Mouse (Mus musculus): Measurements from ENCODE around the gene Tm6sf2. TPM values are rescaled to one million over a fixed set of nuclear protein-coding genes. Genes with fewer than 3 reads are reported as not detected.

The Tm6sf2 gene
- polyA plus RNA-seq, 1 experiment from 2014 or later, result 0.91 TPM

- no peak overlapping the region for H3K9ac ChIP-seq
- no peak overlapping the region for H3K4me2 ChIP-seq
- H3K4me3 ChIP-seq, result no peak overlapping the region
- no peak overlapping the region for H3K27ac ChIP-seq
- no peak for ATAC-seq (ENCODE audit: insufficient number of reproducible peaks, low FRiP score, low TSS enrichment, low read depth)
- peaks cover 53% of the 10 kb centered on the region for H3K36me3 ChIP-seq
- no peaks in the 10 kb centered on the region for H3K27me3 ChIP-seq
- no peaks in the 10 kb centered on the region for H3K9me3 ChIP-seq
- 75% methylated on average over 2 of the region's 2 CpGs for WGBS
- peaks cover 10% of the 10 kb centered on the region for H3K4me1 ChIP-seq
These were observed 786 bp upstream of the Tm6sf2 start for GRCm38 (mm10) chr8:70071836-70072440.

GRCm38 (mm10) chr8:70073120-70073519, 396 bp downstream of the Tm6sf2 start:
- peak overlapping the region; percentile 47 for H3K4me2 ChIP-seq
- no peak overlapping the region for H3K27ac ChIP-seq
- no peaks in the 10 kb centered on the region for H3K27me3 ChIP-seq
- H3K9me3 ChIP-seq, result no peaks in the 10 kb centered on the region
- WGBS, result 62% methylated on average over 8 of the region's 8 CpGs
- peak overlapping the region; percentile 8; the same call in 1 of the 2 replicates for H3K4me3 ChIP-seq
- no peak overlapping the region for H3K9ac ChIP-seq
- peaks cover 46% of the 10 kb centered on the region for H3K36me3 ChIP-seq
- peaks cover 10% of the 10 kb centered on the region for H3K4me1 ChIP-seq
- ATAC-seq (ENCODE audit: insufficient number of reproducible peaks, low FRiP score, low TSS enrichment, low read depth), result no peak

GRCm38 (mm10) chr8:70073682-70074081, 958 bp downstream of the Tm6sf2 start:
- Histone ChIP-seq H3K27ac (no peak overlapping the region), H3K36me3 (peaks cover 40% of the 10 kb centered on the region), H3K9me3 (no peaks in the 10 kb centered on the region), H3K4me1 (peaks cover 10% of the 10 kb centered on the region), H3K9ac (no peak overlapping the region), H3K4me3 (no peak overlapping the region), H3K4me2 (no peak overlapping the region), H3K27me3 (no peaks in the 10 kb centered on the region)
- no peak for ATAC-seq (ENCODE audit: insufficient number of reproducible peaks, low FRiP score, low TSS enrichment, low read depth)
- WGBS, result 83% methylated on average over 1 of the region's 1 CpGs

- Histone ChIP-seq H3K9ac (no peak overlapping the region), H3K27me3 (peaks cover 57% of the 10 kb centered on the region), H3K4me3 (no peak overlapping the region), H3K36me3 (0 out of 2 replicates have a peak, but pooled peaks cover 4% of the 10 kb centered on the region), H3K4me2 (no peak overlapping the region), H3K27ac (no peak overlapping the region), H3K4me1 (peaks cover 19% of the 10 kb centered on the region), H3K9me3 (no peaks in the 10 kb centered on the region)
- WGBS, result 84% methylated on average over 2 of the region's 2 CpGs
- ATAC-seq (ENCODE audit: insufficient number of reproducible peaks, low FRiP score, low TSS enrichment, low read depth), result no peak
These were observed 9.3 kb downstream of the Tm6sf2 start for GRCm38 (mm10) chr8:70081976-70082375.

GRCm38 (mm10) chr8:70083285-70083684, 10.6 kb downstream of the Tm6sf2 start, which contains the start of gene Hapln4:
Hapln4 (plus strand) TSS chr8:70083457.
- Histone ChIP-seq H3K4me1 (peaks cover 26% of the 10 kb centered on the region), H3K4me3 (peak within 1 kb of the TSS; percentile 40), H3K27ac (no peak within 1 kb of the TSS), H3K36me3 (0 out of 2 replicates have a peak, but pooled peaks cover 2% of the 10 kb centered on the region), H3K4me2 (peak within 1 kb of the TSS; percentile 69), H3K9me3 (no peaks in the 10 kb centered on the region), H3K27me3 (peaks cover 70% of the 10 kb centered on the region), H3K9ac (no peak within 1 kb of the TSS)
- no peak for ATAC-seq (ENCODE audit: insufficient number of reproducible peaks, low FRiP score, low TSS enrichment, low read depth)
- WGBS, result under 1% methylated on average over 26 of the region's 26 CpGs

- Histone ChIP-seq H3K36me3 (0 out of 2 replicates have a peak, but pooled peaks cover 2% of the 10 kb centered on the region), H3K27ac (no peak overlapping the region), H3K27me3 (peaks cover 81% of the 10 kb centered on the region), H3K4me1 (peaks cover 28% of the 10 kb centered on the region), H3K4me3 (peak overlapping the region; percentile 40), H3K9ac (no peak overlapping the region), H3K9me3 (no peaks in the 10 kb centered on the region), H3K4me2 (peak overlapping the region; percentile 69)
- ATAC-seq (ENCODE audit: insufficient number of reproducible peaks, low FRiP score, low TSS enrichment, low read depth), result no peak
- 2% methylated on average over 71 of the region's 71 CpGs for WGBS
These were observed 11.7 kb downstream of the Tm6sf2 start for GRCm38 (mm10) chr8:70084191-70085065.

GRCm38 (mm10) chr8:70086151-70086550, 13.4 kb downstream of the Tm6sf2 start:
- H3K9ac ChIP-seq, result no peak overlapping the region
- WGBS, result 43% methylated on average over 1 of the region's 1 CpGs
- no peak for ATAC-seq (ENCODE audit: insufficient number of reproducible peaks, low FRiP score, low TSS enrichment, low read depth)
- no peak overlapping the region for H3K27ac ChIP-seq
- peaks cover 28% of the 10 kb centered on the region for H3K4me1 ChIP-seq
- no peaks in the 10 kb centered on the region for H3K36me3 ChIP-seq
- no peaks in the 10 kb centered on the region for H3K9me3 ChIP-seq
- no peak overlapping the region for H3K4me2 ChIP-seq
- peaks cover 99% of the 10 kb centered on the region for H3K27me3 ChIP-seq
- no peak overlapping the region for H3K4me3 ChIP-seq

- Histone ChIP-seq H3K27me3 (peaks cover 98% of the 10 kb centered on the region), H3K4me3 (no peak overlapping the region), H3K27ac (no peak overlapping the region), H3K36me3 (no peaks in the 10 kb centered on the region), H3K9me3 (no peaks in the 10 kb centered on the region), H3K4me2 (no peak overlapping the region), H3K4me1 (peaks cover 28% of the 10 kb centered on the region), H3K9ac (no peak overlapping the region)
- 5% methylated on average over 7 of the region's 7 CpGs for WGBS
- no peak for ATAC-seq (ENCODE audit: insufficient number of reproducible peaks, low FRiP score, low TSS enrichment, low read depth)
These were observed 14.5 kb downstream of the Tm6sf2 start for GRCm38 (mm10) chr8:70087237-70087636.

GRCm38 (mm10) chr8:70087836-70088650, 15.3 kb downstream of the Tm6sf2 start:
- ATAC-seq (ENCODE audit: insufficient number of reproducible peaks, low FRiP score, low TSS enrichment, low read depth), result 0 out of 2 replicates have a peak, but pooled peaks have one; percentile 31
- Histone ChIP-seq H3K27me3 (peaks cover 90% of the 10 kb centered on the region), H3K9ac (no peak overlapping the region), H3K4me3 (peak overlapping the region; percentile 39), H3K36me3 (no peaks in the 10 kb centered on the region), H3K27ac (no peak overlapping the region), H3K4me2 (peak overlapping the region; percentile 67), H3K9me3 (no peaks in the 10 kb centered on the region), H3K4me1 (peaks cover 28% of the 10 kb centered on the region)
- 3% methylated on average over 56 of the region's 56 CpGs for WGBS

GRCm38 (mm10) chr8:70089296-70089960, 16.7 kb downstream of the Tm6sf2 start:
- Histone ChIP-seq H3K27ac (no peak overlapping the region), H3K4me2 (no peak overlapping the region), H3K9ac (no peak overlapping the region), H3K4me1 (peaks cover 14% of the 10 kb centered on the region), H3K36me3 (no peaks in the 10 kb centered on the region), H3K27me3 (peaks cover 81% of the 10 kb centered on the region), H3K4me3 (no peak overlapping the region), H3K9me3 (no peaks in the 10 kb centered on the region)
- no peak for ATAC-seq (ENCODE audit: insufficient number of reproducible peaks, low FRiP score, low TSS enrichment, low read depth)
- 68% methylated on average over 9 of the region's 9 CpGs for WGBS

GRCm38 (mm10) chr8:70092786-70093185, 20.1 kb downstream of the Tm6sf2 start:
- H3K9ac ChIP-seq, result no peak overlapping the region
- H3K4me1 ChIP-seq, result peaks cover 7% of the 10 kb centered on the region
- H3K4me2 ChIP-seq, result no peak overlapping the region
- peaks cover 48% of the 10 kb centered on the region for H3K27me3 ChIP-seq
- no peaks in the 10 kb centered on the region for H3K36me3 ChIP-seq
- no peaks in the 10 kb centered on the region for H3K9me3 ChIP-seq
- 41% methylated on average over 8 of the region's 8 CpGs for WGBS
- no peak overlapping the region for H3K27ac ChIP-seq
- no peak overlapping the region for H3K4me3 ChIP-seq
- ATAC-seq (ENCODE audit: insufficient number of reproducible peaks, low FRiP score, low TSS enrichment, low read depth), result no peak
